Mouse (Mus musculus) retina, adult 2 months (tissue): ENCODE measurements around the gene Haus2.

Source experiments
- DNase-seq: peaks from one replicate; pipeline ENCODE4 v3.0.0-alpha.2; 2012; ENCODE audit warnings: low read depth, low spot score

Gene Haus2

DNA sequence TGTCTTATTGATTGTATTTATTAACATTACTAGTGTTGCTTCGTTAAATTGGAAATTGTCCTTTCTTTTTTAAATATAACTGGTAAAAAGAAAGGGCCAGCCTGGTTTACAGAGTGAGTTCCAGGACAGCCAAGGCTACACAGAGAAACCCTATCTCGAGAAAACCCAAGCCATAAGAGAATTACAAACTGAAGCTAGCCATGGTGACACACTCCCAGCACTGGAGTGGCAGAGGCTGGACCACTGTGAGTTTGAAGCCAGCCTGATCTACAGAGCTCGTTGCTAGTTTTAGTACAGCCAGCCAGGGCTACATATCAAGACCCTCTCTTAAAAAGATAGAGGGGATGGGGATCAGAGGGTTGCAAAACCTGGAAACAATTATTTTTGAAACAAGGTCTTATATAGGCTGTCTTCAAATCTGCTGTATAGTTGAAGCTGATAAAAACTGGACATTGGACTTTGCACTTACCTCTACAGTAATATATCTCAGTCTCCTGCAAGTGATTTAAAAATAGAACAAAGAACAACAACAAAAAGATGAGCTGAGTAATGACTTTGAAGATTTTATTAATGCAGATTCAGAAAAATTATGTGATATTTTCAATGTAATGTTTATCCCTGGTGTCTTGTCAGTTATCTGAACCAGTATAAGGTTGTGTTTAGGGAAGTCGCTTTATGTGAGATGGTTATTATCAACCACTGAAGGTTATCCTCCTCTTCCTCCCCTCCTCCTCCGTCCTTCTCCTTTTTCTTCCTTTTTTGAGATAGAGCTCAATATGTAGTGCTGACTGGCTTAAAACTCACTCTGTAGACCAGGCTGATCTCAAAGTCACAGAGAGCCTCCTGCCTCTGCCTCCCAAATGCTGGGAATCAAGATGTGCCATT, 7.3 kb downstream of the Haus2 start:
- DNase-seq, result no peak

DNA sequence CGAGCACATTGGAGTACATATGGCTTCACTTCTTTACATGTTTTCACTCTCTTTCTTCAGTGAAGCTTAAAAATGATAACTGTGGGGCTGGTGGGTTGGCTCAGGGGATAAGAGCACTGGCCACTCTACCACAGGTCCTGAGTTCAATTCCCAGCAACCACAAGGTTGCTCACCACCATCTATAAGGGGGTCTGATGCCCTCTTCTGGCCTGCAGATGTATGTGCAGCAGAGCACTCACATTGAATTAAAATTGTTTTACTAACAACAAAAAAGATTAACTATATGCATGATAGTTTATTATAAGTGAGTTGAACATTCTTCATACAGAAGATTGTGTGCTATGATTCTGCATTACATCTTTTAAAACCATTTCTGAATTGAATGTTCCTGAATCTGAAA, 10.4 kb downstream of the Haus2 start:
- DNase-seq, result no peak

DNA sequence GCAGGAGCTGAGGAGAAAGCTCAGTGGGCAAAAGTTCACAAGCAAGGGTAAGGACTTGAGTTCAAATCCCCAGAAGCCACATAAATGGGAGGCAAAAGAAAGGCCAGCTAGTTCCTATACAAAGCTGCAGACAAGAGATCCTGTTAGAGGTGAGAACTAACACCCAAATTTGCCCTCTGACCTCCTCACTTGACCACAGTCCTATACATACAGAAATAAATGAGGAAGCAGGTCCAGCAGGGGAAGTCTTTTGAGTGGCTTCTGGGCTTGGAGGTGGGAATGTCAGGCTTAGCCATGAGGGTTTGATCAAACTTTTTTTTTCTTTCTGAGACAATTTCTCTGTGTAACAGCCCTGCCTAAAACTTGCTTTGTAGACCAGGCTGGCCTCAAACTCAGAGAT, 13.7 kb downstream of the Haus2 start:
- no peak for DNase-seq

DNA sequence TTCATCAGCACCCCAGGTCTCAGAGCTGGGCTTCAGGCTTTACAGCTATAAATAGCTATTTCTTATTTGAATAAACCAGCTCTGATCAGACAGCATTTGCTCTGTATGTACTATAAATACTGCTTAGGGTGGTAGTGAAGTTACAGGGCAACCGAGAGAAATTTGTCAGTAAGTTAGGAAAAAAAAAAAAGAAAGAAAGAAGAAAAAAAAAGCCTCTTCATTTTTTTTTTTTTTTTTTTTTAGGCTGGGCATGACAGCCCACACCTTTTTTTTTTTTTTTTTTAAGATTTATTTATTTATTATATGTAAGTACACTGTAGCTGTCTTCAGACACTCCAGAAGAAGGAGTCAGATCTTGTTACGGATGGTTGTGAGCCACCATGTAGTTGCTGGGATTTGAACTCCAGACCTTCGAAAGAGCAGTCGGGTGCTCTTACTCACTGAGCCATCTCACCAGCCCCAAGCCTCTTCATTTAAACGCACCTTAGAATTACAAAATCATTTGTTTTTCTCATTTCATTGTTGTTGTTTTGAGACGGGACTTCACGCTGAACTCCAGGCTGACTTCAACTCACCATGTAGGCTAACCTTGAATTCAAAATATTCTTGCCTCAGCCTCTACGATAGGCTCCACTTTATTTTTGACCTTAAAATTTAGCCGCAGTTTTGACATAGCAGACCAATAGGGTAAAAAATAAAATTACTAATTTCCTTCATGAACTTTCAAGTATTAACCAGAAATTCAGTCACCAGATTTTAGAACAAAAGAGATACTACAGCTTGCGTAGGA, 19.1 kb downstream of the Haus2 start:
- DNase-seq, result no peak

DNA sequence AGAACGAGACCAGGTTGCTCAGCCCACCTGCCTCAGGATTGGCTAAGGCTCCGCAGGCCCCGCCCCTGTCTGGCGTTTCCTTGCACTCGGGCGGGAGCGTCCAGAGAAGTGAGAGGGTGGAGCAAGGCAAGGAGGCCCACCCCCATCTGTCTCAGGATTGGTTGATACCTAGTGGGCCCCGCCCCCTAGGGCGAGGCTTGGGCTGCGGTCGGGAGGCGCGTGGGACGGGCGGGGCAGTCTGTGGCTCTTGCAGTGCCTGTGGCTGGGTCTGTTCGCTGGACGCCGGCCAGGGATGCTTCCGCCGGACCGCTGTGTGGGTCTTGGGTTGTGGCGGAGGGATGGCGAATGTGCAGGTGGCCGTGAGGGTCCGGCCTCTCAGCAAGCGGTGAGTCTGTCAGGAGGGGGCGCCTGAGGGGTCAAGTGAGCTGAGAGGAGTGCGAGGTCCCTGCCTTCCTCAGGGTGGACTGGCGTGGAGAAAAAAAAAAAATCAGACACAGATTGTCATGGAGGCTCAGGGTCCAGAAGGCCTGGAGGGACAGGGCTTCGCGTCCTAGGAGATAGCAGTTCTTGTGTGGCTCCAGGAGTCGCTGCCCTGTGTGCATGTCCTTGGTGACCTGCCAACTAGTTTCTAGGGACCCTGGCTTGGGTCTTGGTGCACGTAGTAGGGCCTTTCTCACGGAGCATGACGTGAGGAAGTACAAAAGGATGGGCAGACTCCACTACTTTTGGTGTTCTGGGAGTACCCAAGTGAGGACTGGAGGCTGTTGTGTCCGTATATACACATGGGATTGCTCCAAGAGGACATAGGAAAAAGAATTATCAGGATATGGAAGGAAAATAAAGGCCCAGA, 19.9 kb downstream of the Haus2 start, which contains the start of gene Stard9:
Gene Stard9 (plus strand): TSS at position 236 of the 850 bp plus-strand sequence.
- peak; percentile 92 for DNase-seq

DNA sequence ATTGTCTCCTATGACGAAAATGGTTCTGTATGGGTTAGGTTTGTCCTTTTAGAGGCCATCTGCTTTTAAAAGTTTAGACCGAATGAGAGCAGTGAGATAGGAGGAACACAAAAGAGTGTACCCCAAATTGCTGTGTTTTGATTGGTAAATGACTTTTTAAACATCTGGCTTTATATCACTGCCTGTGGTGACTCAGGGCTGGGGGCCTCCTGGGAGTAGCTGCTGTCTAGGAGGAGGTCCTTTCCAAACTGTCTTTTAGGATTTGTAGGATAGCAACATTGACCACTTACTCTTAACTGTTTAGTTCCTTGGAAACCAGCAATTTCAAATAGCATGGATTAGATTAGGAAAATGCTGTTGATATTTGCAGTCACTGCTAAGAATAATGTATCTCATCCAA, 21.1 kb downstream of the Haus2 start:
- DNase-seq, result no peak

DNA sequence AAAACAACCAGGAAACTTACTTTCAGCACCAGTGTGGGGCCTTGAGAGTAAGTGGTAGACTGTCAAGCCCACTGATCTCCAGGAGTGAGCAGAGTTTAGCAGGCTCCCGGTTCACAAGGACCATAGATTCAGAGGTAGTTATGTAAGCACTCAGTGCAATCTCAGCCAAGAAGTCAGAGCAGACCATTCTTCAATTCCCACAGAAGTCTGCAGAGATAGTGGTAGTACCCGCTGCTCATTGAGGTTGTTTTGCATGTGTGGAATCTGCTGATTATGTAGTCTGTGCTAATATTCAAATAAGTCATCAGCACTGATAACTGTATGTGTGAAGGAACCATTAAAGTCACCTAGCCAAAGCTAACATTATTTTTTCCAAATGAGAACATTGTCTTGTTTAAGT, 21.5 kb downstream of the Haus2 start:
- no peak for DNase-seq

DNA sequence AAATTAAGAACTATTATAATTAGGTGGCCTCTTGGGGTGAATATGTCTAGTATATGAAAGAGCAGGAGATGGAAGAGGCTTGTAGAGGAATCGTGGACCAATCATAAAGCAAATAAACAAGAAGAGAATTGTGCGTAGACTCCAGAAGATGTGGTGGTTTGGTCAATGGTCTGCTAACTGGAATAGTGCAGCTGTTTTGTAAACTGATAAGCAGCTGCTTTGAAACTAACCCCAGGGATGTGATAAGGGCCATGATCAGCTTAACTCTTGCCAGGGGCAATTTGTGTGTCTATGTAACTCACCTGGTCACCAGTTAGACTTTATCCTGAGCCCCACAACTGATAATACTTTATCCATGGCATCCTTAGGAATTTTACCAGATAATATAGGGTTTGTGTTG, 22.3 kb downstream of the Haus2 start:
- DNase-seq, result no peak

DNA sequence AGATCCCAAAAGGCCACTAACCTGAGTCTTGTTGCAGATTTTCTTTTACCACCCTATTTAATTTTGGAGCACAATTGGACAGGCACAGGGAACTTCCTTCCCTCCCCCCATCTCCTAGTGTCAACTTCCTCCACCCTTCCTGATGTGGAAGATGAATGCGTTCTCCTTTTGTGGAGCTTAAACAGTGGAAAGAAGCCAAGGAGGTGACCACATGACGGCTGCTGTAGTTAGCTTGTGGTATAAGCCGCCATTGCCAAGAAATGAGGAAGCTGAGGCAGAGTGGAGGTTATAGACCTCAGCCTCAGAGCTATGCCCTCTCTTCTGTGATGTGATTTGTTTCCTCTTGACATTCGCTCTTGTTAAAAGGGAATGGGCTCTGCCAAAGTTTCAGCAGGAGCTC, 22.8 kb downstream of the Haus2 start:
- DNase-seq, result no peak

DNA sequence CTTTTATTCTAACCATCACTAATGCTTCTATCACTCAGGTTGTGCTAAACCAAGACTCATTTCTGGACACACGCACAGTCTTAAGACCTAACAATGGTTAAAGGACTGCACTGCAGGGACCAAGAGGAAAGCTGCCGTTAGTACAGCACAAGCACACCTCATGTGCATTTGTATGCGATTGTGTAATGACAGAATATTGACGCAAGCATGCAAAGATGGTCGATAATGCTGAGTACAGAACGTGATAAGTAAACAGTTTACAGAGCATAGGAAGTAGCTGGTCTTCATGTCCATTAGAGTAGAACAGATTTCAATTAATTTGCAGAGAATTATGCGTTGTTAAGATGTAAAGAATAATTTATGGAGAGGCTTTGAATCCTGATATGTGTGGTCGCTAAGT, 31.7 kb downstream of the Haus2 start:
- no peak for DNase-seq

DNA sequence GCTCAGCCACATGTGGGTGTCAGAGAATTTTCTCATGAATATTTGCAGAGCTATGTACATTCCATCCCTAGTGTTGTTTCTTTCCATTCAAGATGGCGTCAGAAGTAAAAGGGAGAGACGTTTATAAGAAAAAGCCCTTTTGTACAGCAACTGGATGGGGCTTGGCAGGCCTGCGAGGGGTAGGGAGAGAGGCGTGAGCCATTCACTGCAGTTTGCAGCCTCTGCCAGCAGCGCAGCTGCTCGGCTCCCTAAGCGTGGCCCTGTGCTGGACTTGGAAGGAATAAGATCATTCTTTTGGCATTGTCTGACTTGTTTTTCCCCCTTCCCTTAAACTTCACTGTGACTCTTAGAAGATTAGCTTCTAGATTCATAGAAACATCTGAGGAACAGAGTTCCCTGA, 34.7 kb downstream of the Haus2 start:
- DNase-seq, result no peak

DNA sequence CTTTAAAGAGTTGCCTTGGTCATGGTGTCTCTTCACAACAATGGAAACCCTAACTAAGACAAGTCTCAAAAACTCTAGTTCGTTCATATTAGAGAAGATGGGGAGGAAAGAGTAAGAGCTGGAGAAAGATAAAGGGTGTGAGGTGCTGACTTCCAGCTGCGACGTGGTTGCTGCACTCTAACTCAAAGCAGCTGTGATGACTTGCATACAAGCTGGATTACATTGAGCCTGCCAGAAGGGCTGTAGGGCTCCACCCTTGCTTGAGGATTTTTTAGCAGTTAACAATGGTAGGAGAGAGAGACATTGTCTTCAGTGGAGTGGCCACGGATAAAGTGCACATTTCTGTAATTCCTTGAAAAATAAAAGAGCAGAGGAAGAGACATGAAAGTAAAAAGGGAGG, 37.6 kb downstream of the Haus2 start:
- no peak for DNase-seq

DNA sequence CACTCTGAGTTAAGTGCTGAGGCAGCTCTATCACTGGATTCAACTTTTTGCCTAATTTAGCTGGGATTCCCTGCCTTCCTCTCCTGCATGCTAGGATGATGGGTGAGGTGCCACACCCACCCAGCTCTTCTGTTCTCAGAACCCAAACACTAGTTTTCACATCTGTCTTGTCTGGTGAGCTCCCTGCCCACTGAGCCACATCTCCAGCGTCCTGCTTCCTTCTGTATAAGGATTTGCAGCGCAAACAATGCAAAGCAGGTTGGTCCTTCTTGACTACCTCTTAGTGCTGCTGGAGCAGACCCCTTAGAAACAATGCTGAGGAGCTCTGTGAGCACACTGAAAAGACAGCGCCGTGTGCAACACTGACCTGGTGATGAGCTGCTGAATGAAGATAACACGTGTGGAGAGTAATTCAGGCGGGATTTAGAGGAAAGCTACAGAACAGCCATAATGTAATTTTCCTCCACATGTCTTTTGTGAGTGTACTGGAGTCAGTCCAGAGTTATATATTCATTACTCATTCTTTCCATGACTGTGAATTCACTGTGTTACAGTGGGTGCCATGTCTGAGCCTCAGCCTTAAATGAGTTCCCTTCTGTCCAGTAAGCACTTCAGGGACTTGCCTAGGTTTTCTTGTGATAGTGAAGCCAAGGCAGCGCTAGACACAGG, 43.2 kb downstream of the Haus2 start:
- no peak for DNase-seq

DNA sequence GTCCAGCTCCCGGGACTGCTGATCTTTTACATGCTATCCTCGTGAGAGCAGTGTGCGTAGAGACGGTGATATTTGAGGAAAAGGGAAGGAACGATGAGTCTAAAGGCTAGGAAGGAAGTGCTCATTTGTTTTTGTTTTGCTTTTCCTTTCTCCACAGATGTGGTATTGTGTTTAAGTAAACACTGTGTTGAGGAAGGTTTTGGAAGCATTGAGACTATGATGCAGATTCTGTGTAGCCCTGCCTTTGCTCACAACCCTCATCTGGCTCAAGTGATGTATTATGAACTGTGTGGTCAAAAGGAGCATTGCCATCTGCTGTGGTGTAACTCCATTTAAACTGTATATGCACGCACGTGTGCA, 43.7 kb downstream of the Haus2 start:
- DNase-seq, result no peak

DNA sequence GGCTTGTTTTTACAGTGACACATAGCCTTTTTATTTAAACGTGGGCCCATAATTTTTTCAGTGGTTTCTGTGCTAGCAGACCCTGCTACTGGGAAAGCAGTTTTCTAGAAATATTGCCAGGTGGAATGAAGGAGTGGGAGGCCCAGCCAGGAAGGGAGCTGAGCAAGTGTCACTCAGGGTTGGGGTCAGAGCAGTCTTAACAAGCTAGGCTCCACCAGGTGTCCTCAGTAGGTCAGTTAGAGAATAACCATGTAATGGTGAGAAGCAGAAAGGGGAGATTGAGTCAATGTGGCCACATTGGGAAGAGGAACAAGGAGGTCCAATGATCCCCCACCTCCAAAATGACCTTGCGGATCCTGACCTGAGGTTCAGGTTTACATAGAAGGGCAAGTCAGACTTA, 45.5 kb downstream of the Haus2 start:
- no peak for DNase-seq

DNA sequence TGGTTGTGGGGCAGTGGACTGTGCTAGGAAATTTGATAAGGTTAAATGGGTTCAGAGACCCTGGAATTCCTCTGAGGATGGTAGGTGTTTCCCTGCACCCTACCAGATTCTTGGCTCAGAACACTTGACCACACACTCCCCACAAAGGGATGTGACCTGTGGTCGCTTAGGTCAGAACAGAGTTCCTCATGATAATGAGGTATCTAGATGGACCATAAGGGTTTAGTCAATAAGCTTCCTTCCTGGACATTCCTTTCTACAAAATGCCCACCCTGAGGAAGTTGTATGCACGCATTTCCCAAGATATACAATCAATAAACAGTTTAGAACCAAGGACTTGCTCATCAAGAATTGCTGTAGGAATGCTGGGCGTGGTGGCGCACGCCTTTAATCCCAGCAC, 46.7 kb downstream of the Haus2 start:
- DNase-seq, result no peak

DNA sequence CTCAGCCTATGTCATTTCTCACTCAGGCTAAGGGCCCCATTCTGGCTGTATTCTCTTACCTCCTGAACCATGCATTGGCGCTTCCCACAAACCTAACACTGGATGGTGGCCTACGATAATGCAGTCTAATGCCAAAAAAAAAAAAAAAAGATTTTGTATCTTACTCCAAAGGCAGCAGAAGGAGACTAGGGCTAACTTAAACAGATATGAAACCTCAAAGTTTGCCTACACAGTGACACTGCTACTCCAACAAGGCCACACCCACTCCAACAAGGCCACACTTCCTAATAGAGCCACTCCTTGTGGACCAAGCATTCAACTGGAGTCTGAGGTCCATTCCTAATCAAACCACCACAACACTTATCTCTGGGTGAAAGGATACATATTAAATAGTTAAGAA, 47.5 kb downstream of the Haus2 start:
- DNase-seq, result no peak

DNA sequence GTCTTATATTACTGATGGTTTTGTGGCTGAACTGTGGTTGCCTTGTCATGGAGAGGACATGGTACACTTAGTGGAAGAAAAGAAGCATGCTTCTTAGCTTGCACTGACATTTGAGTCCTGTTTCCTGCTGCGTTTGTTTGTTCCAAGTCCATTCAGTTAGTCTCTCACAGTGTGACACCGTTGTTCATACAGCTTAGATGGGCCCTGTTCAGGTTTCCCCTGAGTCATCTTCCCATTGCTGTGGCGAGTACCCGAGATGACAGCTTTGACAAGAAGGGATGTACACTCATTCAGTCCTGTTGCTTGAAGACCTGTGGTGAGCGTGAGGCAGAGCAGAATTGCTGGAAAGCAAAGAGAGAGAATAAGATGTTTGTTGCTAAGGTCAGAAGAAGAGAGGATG, 49.3 kb downstream of the Haus2 start:
- DNase-seq, result no peak

DNA sequence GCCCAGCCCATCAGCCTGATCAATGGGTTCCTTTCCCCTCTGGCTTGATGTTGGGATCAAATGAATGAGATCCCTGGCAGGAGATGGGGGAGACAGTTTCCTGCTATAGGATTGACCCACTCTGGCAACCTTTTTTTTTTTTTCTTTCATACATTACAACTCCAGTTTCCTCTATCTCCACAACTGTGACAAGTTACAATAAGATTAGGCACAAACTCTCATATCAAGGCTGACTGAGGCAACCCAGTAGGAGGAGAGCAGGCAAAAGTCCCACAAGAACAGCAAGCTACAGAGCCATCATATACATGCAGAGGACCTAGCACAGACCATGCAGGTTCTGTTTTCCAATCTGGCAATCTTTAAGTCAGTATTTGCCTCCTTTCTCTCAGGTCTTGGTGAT, 50.1 kb downstream of the Haus2 start:
- no peak for DNase-seq

DNA sequence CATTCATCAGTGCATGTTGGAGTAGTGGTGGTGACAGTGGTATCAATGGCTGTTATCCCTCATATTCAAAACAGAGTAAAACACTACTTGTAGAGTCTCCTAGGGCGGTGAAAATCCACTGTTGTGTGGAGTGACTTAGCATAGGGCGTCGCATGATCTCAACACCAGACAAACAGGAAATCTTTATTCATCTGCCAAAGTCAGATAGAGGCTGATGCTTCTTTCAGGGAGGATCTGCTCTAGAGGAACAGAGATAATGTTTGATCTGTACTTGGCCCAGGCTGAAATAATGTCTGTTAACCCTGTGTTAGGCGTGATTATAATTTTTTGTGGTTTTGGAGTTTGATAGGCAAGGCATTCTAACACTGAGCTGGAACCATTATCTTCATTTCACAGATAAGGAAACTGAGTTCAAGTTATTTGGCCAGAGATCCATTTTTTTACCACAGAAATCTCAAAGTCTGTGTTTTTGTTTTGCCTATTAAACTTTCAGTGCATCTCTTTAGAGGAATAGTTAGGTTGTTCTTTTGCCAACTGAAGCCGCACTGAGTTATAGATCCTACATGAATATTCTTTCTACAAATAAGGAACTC, 51.4 kb downstream of the Haus2 start:
- no peak for DNase-seq

DNA sequence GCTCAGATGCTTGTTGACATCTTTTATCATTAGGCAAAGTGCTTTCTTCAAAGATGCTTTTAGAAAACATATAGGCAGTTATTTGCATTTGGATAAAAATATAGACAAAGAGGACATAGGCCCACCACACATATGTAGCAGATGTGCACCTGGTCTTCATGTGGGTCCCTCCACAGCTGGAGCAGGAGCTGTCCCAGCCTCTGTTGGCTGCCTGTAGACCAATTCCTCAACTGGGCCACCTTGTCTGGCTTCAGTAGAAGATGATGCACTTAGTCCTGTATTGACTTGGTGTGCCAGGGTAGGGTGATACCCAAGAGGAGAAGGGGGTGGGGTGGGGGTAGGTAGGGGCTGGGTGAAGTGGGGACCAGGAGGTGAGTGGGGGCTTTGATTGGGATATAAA, 53.6 kb downstream of the Haus2 start:
- no peak for DNase-seq
